Mouse (Mus musculus) lung, embryonic 15.5 days (tissue): ENCODE data around the gene Stam2. TPM values are rescaled to one million over a fixed set of nuclear protein-coding genes. Genes with fewer than 3 reads are reported as not detected.

Experiments
- ATAC-seq: fragments of 200-750 bp; cut with Nextera tagmentation; 2 replicates; pipeline ENCODE4 v1.8.0; 2017; ENCODE audit warnings: moderate number of reproducible peaks, borderline replicate concordance; ENCODE audit not compliant: low FRiP score, low TSS enrichment; ENCODE audit errors: extremely low read depth
- H3K27ac ChIP-seq: fragments of 300-500 bp; sonication (generic); 2 replicates; pipeline ENCODE4 v1.5.1; 2015; ENCODE audit warnings: moderate library complexity, mild to moderate bottlenecking, inconsistent platforms
- H3K27me3 ChIP-seq: fragments of 300-500 bp; sonication (generic); 2 replicates; pipeline ENCODE4 v1.6.1; 2015; ENCODE audit warnings: inconsistent platforms
- H3K36me3 ChIP-seq: fragments of 300-500 bp; sonication (generic); 2 replicates; pipeline ENCODE4 v1.6.1; 2015; ENCODE audit warnings: inconsistent platforms
- H3K4me1 ChIP-seq: fragments of 300-500 bp; sonication (generic); 2 replicates; pipeline ENCODE4 v1.6.1; 2015; ENCODE audit warnings: inconsistent platforms
- H3K4me2 ChIP-seq: fragments of 300-500 bp; sonication (generic); 2 replicates; pipeline ENCODE4 v1.6.1; 2015; ENCODE audit warnings: inconsistent platforms, mild to moderate bottlenecking, moderate library complexity
- H3K4me3 ChIP-seq: fragments of 300-500 bp; sonication (generic); 2 replicates; pipeline ENCODE4 v1.5.1; 2015; ENCODE audit warnings: mild to moderate bottlenecking, inconsistent platforms
- H3K9ac ChIP-seq: fragments of 300-500 bp; sonication (generic); 2 replicates; pipeline ENCODE4 v1.6.1; 2015; ENCODE audit warnings: inconsistent platforms
- H3K9me3 ChIP-seq: fragments of 300-500 bp; sonication (generic); 2 replicates; pipeline ENCODE4 v1.6.1; 2016; ENCODE audit warnings: inconsistent platforms
- whole genome bisulfite sequencing: fragments of 180-500 bp; shearing (Covaris S2); methylation state at CpG from one replicate; pipeline ENCODE4 v1.1.7; 2015; 5-methylcytosine and 5-hydroxymethylcytosine counted together
- polyA plus RNA-seq: library from polyadenylated mRNA; unstranded; fragments of >200 nt; fragmentation: Nextera tagmentation; extraction: Ambion mirVana; gene quantifications from 2 replicates; pipeline ENCODE4 v1.2.1, GENCODE M21; 2015

The Stam2 gene
- polyA plus RNA-seq, 1 experiment from 2014 or later = 39.6 TPM

- under 1% methylated on average over 16 of the region's 77 CpGs for WGBS
- peak; percentile 81 for ATAC-seq
- peak within 1 kb of the TSS; percentile 59 for H3K9ac ChIP-seq
These were observed 65.8 kb downstream of the Stam2 start, which contains the start of gene Cacnb4 for GRCm38 (mm10) chr2:52676023-52676912. Gene Cacnb4 (minus strand): TSS chr2:52676831.

GRCm38 (mm10) chr2:52675278-52675987 is 66.6 kb downstream of the Stam2 start:
- Histone ChIP-seq H3K9me3 (no peaks in the 10 kb centered on the region), H3K4me3 (peak overlapping the region; percentile 67), H3K36me3 (no peaks in the 10 kb centered on the region), H3K9ac (peak overlapping the region; percentile 59), H3K4me2 (peak overlapping the region; percentile 98), H3K27me3 (peaks cover 35% of the 10 kb centered on the region), H3K27ac (no peak overlapping the region), H3K4me1 (peaks cover 18% of the 10 kb centered on the region)
- ATAC-seq = peak; percentile 33; the same call in 1 of the 2 replicates
- 0% methylated on average over 37 of the region's 42 CpGs for WGBS

More at GRCm38 (mm10) chr2:52676023-52676912, 65.8 kb downstream of the Stam2 start, which contains the start of gene Cacnb4:
- peaks cover 35% of the 10 kb centered on the region for H3K27me3 ChIP-seq
- H3K36me3 ChIP-seq = no peaks in the 10 kb centered on the region
- peak within 1 kb of the TSS; percentile 98 for H3K4me2 ChIP-seq
- peaks cover 18% of the 10 kb centered on the region for H3K4me1 ChIP-seq
- H3K27ac ChIP-seq = no peak within 1 kb of the TSS
- H3K4me3 ChIP-seq = peak within 1 kb of the TSS; percentile 67
- no peaks in the 10 kb centered on the region for H3K9me3 ChIP-seq

GRCm38 (mm10) chr2:52674886-52675277 is 67.2 kb downstream of the Stam2 start:
- ATAC-seq = no peak
- WGBS = under 1% methylated on average over 19 of the region's 19 CpGs
- no peak overlapping the region for H3K9ac ChIP-seq
- peaks cover 35% of the 10 kb centered on the region for H3K27me3 ChIP-seq
- peaks cover 18% of the 10 kb centered on the region for H3K4me1 ChIP-seq
- H3K36me3 ChIP-seq = no peaks in the 10 kb centered on the region
- H3K9me3 ChIP-seq = no peaks in the 10 kb centered on the region
- no peak overlapping the region for H3K27ac ChIP-seq
- H3K4me3 ChIP-seq = peak overlapping the region; percentile 67
- H3K4me2 ChIP-seq = peak overlapping the region; percentile 98

DNA sequence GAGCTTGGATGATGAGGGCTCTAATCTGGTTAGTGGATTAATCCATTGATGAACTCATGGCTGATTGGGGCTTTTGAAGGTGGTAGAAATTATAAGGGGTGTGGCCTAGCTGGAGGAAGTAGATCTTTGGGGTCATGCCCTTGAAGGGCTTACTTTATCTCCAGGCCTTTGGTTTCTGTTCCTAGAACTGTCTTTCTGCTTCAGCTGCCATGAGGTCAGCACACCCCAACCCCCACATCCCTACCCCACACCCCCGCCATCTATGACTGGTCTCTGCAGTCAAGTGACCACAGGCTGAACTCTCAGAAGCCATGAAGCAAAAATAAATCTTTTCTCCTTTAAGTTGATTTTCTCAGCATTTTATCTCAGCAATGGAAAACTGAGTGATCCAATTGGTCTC is 68.9 kb downstream of the Stam2 start:
- no peak overlapping the region for H3K4me3 ChIP-seq
- H3K27me3 ChIP-seq = peaks cover 29% of the 10 kb centered on the region
- no peak overlapping the region for H3K4me2 ChIP-seq
- WGBS = 71% methylated on average over 1 of the region's 1 CpGs
- H3K27ac ChIP-seq = no peak overlapping the region
- no peaks in the 10 kb centered on the region for H3K9me3 ChIP-seq
- H3K9ac ChIP-seq = no peak overlapping the region
- H3K4me1 ChIP-seq = peaks cover 18% of the 10 kb centered on the region
- H3K36me3 ChIP-seq = no peaks in the 10 kb centered on the region
- no peak for ATAC-seq

DNA sequence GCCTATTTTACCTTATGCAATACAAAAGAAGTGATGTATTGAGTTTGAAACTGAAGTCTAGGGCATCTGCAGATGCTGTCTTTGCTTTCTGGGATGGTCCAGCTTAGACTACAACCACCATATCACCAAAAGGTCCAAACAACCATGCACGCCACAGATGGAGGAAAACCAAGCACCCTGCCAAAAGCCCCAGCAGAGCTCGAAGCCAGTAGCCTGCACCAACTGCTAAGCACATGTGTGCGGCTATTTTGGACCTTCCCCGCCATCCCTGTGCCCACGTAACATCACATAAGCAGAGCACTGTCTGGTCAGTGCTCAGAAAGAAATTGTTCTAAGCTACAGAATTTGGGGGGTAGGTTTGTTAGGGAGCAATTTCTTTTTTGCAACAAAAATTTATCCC is 71.3 kb downstream of the Stam2 start:
- 86% methylated on average over 5 of the region's 5 CpGs for WGBS
- Histone ChIP-seq H3K4me3 (no peak overlapping the region), H3K4me2 (no peak overlapping the region), H3K27ac (no peak overlapping the region), H3K36me3 (no peaks in the 10 kb centered on the region), H3K9me3 (no peaks in the 10 kb centered on the region), H3K4me1 (peaks cover 11% of the 10 kb centered on the region), H3K27me3 (peaks cover 17% of the 10 kb centered on the region), H3K9ac (no peak overlapping the region)
- no peak for ATAC-seq

DNA sequence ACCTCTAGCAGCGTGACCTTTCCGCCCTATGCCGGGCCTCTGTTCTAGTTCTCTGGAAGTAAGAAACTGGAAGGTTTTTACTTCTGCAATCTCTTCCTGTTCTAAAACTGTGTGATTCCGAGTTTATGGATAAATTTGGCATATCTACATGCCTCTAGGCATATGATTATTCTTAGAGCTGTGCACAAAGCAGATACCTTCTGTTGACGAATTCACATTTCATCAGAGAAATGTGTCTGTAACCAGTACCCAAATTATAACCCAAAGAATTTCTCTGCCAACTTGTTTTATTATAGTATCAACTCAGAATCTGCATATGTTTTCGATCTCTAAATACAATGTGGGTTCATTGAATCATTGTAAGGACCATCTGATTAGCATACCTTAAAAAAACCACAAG is 73.6 kb downstream of the Stam2 start:
- Histone ChIP-seq H3K9me3 (no peaks in the 10 kb centered on the region), H3K4me1 (no peaks in the 10 kb centered on the region), H3K27ac (no peak overlapping the region), H3K4me3 (no peak overlapping the region), H3K4me2 (no peak overlapping the region), H3K9ac (no peak overlapping the region), H3K36me3 (no peaks in the 10 kb centered on the region), H3K27me3 (0 out of 2 replicates have a peak, but pooled peaks cover 3% of the 10 kb centered on the region)
- no peak for ATAC-seq
- WGBS = 86% methylated on average over 6 of the region's 6 CpGs

DNA sequence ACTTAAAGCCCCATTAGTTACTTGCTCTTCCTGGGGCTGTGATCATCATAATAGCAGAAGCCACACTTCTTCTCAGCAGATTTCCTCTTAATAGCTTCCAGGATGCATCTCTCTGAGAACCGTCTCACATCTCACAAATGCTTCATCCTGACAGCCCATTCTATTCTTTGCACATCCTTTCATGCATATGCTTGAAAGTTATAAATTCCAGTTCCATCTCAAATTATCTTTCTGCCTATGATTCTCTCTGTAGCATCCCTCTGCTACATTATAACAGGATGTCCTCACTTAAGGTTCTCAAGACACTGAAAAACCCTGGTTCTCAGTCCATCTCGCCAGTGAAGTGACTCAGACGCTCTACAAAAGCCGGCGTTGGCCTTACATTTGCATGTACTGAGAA is 85.4 kb downstream of the Stam2 start:
- ATAC-seq = no peak
- WGBS = 78% methylated on average over 5 of the region's 5 CpGs

GRCm38 (mm10) chr2:52654541-52654940 is 87.5 kb downstream of the Stam2 start:
- Histone ChIP-seq H3K36me3 (no peaks in the 10 kb centered on the region), H3K27me3 (no peaks in the 10 kb centered on the region), H3K4me3 (no peak overlapping the region), H3K9me3 (no peaks in the 10 kb centered on the region), H3K4me1 (no peaks in the 10 kb centered on the region), H3K27ac (no peak overlapping the region), H3K9ac (no peak overlapping the region), H3K4me2 (no peak overlapping the region)
- 54% methylated on average over 4 of the region's 4 CpGs for WGBS
- ATAC-seq = no peak

More for the DNA sequence above, 85.4 kb downstream of the Stam2 start:
- Histone ChIP-seq H3K9me3 (no peaks in the 10 kb centered on the region), H3K4me3 (no peak overlapping the region), H3K36me3 (no peaks in the 10 kb centered on the region), H3K27me3 (no peaks in the 10 kb centered on the region; the same call in 1 of the 2 replicates), H3K4me1 (no peaks in the 10 kb centered on the region), H3K4me2 (no peak overlapping the region), H3K9ac (no peak overlapping the region), H3K27ac (no peak overlapping the region)

DNA sequence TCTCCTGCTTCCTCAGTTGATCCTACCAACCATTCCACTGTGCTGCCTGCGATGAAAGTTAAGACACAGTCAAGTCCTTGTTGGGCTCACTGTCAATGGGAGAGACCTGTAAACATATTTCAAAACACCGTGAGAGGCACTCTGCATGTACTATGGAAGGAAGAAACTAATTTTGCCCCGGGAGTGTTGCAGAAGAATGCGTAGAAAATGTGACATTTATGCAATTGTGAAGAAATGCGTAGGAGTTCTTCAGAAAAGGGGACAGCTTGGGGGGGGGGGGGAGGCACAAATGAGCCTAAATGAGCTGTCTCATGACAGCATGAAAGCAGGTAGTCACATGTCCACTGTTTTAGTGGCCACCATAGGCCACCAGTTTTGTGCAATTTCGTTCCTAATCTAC is 90.5 kb downstream of the Stam2 start:
- no peak overlapping the region for H3K27ac ChIP-seq
- WGBS = 89% methylated on average over 6 of the region's 6 CpGs
- H3K4me2 ChIP-seq = no peak overlapping the region
- H3K9ac ChIP-seq = no peak overlapping the region
- no peaks in the 10 kb centered on the region for H3K27me3 ChIP-seq
- H3K4me1 ChIP-seq = no peaks in the 10 kb centered on the region
- H3K9me3 ChIP-seq = no peaks in the 10 kb centered on the region
- H3K4me3 ChIP-seq = no peak overlapping the region
- no peak for ATAC-seq
- no peaks in the 10 kb centered on the region for H3K36me3 ChIP-seq

DNA sequence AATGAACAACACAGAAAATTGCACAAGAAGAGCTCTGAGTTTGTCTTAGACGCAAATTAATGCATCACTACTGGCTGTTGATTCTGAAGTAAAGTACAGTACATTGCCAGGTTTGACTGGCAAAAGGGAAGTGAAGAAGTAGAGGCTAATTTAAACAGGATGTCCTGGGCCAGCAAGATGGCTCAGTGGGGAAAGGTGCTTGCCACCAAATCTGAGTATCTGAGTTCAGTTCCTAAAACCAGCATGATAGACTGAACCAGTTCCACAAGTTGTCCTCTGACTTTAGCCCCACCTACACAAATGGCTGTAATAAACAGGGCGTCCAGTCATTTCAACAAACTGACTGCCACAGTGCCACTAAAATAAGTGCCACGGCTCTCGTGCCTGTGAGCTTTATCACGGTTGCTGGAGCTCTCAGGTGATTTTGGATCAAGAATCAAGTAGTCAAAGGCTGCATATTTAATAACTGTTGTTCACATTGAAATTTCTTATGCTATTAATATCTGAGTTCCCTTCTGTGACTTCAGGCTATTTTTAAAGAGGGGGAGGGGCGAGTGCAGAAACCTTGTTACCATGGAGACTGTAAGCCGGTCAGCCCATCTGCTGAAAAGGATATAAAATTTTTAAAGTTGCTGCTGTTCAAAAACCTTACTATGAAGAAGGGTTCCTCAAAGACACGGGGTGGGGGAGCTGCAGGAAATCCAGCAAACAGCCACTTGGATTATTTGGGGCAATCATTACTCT is 94.7 kb downstream of the Stam2 start:
- H3K4me2 ChIP-seq = no peak overlapping the region

GRCm38 (mm10) chr2:52643657-52644056 is 98.4 kb downstream of the Stam2 start:
- H3K27ac ChIP-seq = no peak overlapping the region
- H3K4me3 ChIP-seq = no peak overlapping the region
- no peak for ATAC-seq
- H3K9me3 ChIP-seq = no peaks in the 10 kb centered on the region
- no peaks in the 10 kb centered on the region for H3K36me3 ChIP-seq
- WGBS = 50% methylated on average over 6 of the region's 6 CpGs
- H3K4me1 ChIP-seq = peaks cover 6% of the 10 kb centered on the region; the same call in 1 of the 2 replicates
- H3K27me3 ChIP-seq = no peaks in the 10 kb centered on the region
- H3K9ac ChIP-seq = no peak overlapping the region
- H3K4me2 ChIP-seq = no peak overlapping the region

More for the DNA sequence above, 94.7 kb downstream of the Stam2 start:
- Histone ChIP-seq H3K27me3 (no peaks in the 10 kb centered on the region), H3K4me1 (no peaks in the 10 kb centered on the region), H3K9me3 (no peaks in the 10 kb centered on the region), H3K9ac (no peak overlapping the region), H3K27ac (no peak overlapping the region), H3K36me3 (no peaks in the 10 kb centered on the region), H3K4me3 (no peak overlapping the region)
- no peak for ATAC-seq
- WGBS = 63% methylated on average over 8 of the region's 8 CpGs
